Mouse (Mus musculus) MEL (cell line): Measurements from ENCODE around the gene Hlcs. TPM values are rescaled to one million over a fixed set of nuclear protein-coding genes. Genes with fewer than 3 reads are reported as not detected.

Experiments
- DNase-seq: peaks from one replicate; pipeline ENCODE4 v3.0.0; 2011; ENCODE audit warnings: low read depth, low spot score
- H3K27ac ChIP-seq: 2 replicates; pipeline ENCODE4 v1.5.1; 2012; ENCODE audit warnings: low read depth, mild to moderate bottlenecking, control low read depth, low read length, moderate library complexity; ENCODE audit not compliant: control insufficient read depth
- H3K27me3 ChIP-seq, 2 experiments: fragments of 150-350 bp in 1 of 2; sonication (generic) in 1 of 2; 2 replicates each; pipeline ENCODE4 v1.6.1; 2012; ENCODE audit warnings: low read length in 2 of 2, mild to moderate bottlenecking in 2 of 2, improper control_type of control experiment in 1 of 2, moderate library complexity in 1 of 2; ENCODE audit not compliant: insufficient read depth in 2 of 2, control insufficient read depth in 1 of 2
- H3K36me3 ChIP-seq, 2 experiments: 2 replicates each; pipeline ENCODE4 v1.6.1; 2012 to 2014; ENCODE audit warnings: low read length in 2 of 2, improper control_type of control experiment in 1 of 2, inconsistent platforms in 1 of 2, mild to moderate bottlenecking in 1 of 2; ENCODE audit not compliant: insufficient read depth in 2 of 2, control insufficient read depth in 1 of 2
- H3K4me1 ChIP-seq, 2 experiments: fragments of 150-350 bp in 1 of 2; sonication (generic) in 1 of 2; 2 replicates each; pipeline ENCODE4 v1.6.1; 2012; ENCODE audit warnings: low read length in 2 of 2, improper control_type of control experiment in 1 of 2, mild to moderate bottlenecking in 1 of 2; ENCODE audit not compliant: insufficient read depth in 2 of 2, control insufficient read depth in 1 of 2
- H3K4me3 ChIP-seq, 2 experiments: fragments of 150-350 bp in 1 of 2; sonication (generic) in 1 of 2; 2 replicates each; pipeline ENCODE4 v1.5.1; 2012; ENCODE audit warnings: low read depth in 2 of 2, low read length in 2 of 2, mild to moderate bottlenecking in 2 of 2, moderate library complexity in 2 of 2, control low read depth in 1 of 2, improper control_type of control experiment in 1 of 2; ENCODE audit not compliant: control insufficient read depth in 1 of 2, insufficient read depth in 1 of 2
- H3K79me2 ChIP-seq: 2 replicates; pipeline ENCODE4 v1.6.1; 2012; ENCODE audit warnings: mild to moderate bottlenecking, low read length, moderate library complexity; ENCODE audit not compliant: control insufficient read depth, poor library complexity, insufficient read depth
- H3K9ac ChIP-seq: 2 replicates; pipeline ENCODE4 v1.6.1; 2012; ENCODE audit warnings: low read depth, mild to moderate bottlenecking, control low read depth, low read length, moderate library complexity; ENCODE audit not compliant: control insufficient read depth, poor library complexity, severe bottlenecking
- H3K9me3 ChIP-seq: fragments of 150-350 bp; sonication (generic); replicated peaks from 2 replicates; pipeline ENCODE4 v1.6.1; 2012; ENCODE audit warnings: mild to moderate bottlenecking, low read length, improper control_type of control experiment, moderate library complexity; ENCODE audit not compliant: insufficient read depth
- BHLHE40 ChIP-seq: IDR thresholded peaks from 2 replicates; pipeline ENCODE4 v1.6.1; 2012; ENCODE audit warnings: low read depth, mild to moderate bottlenecking, inconsistent platforms, low read length, improper control_type of control experiment, borderline replicate concordance
- CHD1 ChIP-seq: IDR thresholded peaks from 2 replicates; pipeline ENCODE4 v1.6.1; 2012; ENCODE audit warnings: low read depth, mild to moderate bottlenecking, inconsistent platforms, low read length, improper control_type of control experiment
- CHD2 ChIP-seq: IDR thresholded peaks from 2 replicates; pipeline ENCODE4 v1.6.1; 2011; ENCODE audit warnings: low read length, improper control_type of control experiment
- EP300 ChIP-seq, 2 experiments: IDR thresholded peaks; 2 replicates each; pipeline ENCODE4 v1.6.1; 2011; ENCODE audit warnings: improper control_type of control experiment in 2 of 2, low read length in 2 of 2, low read depth in 1 of 2, mild to moderate bottlenecking in 1 of 2
- GATA1 ChIP-seq: IDR thresholded peaks from 2 replicates; pipeline ENCODE4 v1.6.1; 2011; ENCODE audit warnings: low read depth, low read length, improper control_type of control experiment
- MEF2A ChIP-seq: IDR thresholded peaks from 2 replicates; pipeline ENCODE4 v1.6.1; 2014; ENCODE audit warnings: low read depth, mild to moderate bottlenecking, inconsistent platforms, low read length, improper control_type of control experiment; ENCODE audit not compliant: poor library complexity, insufficient replicate concordance, severe bottlenecking; ENCODE audit errors: extremely low read depth
- MXI1 ChIP-seq: IDR thresholded peaks from 2 replicates; pipeline ENCODE4 v1.6.1; 2011; ENCODE audit warnings: mild to moderate bottlenecking, low read depth, low read length, improper control_type of control experiment
- MYB ChIP-seq: IDR thresholded peaks from 2 replicates; pipeline ENCODE4 v1.6.1; 2011; ENCODE audit warnings: mild to moderate bottlenecking, low read depth, low read length, improper control_type of control experiment
- MYC ChIP-seq: IDR thresholded peaks from 2 replicates; pipeline ENCODE4 v1.6.1; 2011; ENCODE audit warnings: low read depth, mild to moderate bottlenecking, low read length, improper control_type of control experiment, moderate library complexity
- NELFE ChIP-seq: IDR thresholded peaks from 2 replicates; pipeline ENCODE4 v1.6.1; 2011; ENCODE audit warnings: low read depth, low read length, improper control_type of control experiment
- NRF1 ChIP-seq: IDR thresholded peaks from 2 replicates; pipeline ENCODE4 v1.6.1; 2014; ENCODE audit warnings: low read depth, mild to moderate bottlenecking, inconsistent platforms, low read length, improper control_type of control experiment, moderate library complexity; ENCODE audit not compliant: poor library complexity, insufficient read depth, severe bottlenecking
- POLR2A ChIP-seq, 2 experiments: IDR thresholded peaks; 2 replicates each; pipeline ENCODE4 v1.6.1; 2011 to 2012; ENCODE audit warnings: low read length in 2 of 2, mild to moderate bottlenecking in 2 of 2, control low read depth in 1 of 2, improper control_type of control experiment in 1 of 2, low read depth in 1 of 2, moderate library complexity in 1 of 2; ENCODE audit not compliant: control insufficient read depth in 1 of 2, insufficient read depth in 1 of 2, poor library complexity in 1 of 2
- RAD21 ChIP-seq: IDR thresholded peaks from 2 replicates; pipeline ENCODE4 v1.6.1; 2011; ENCODE audit warnings: mild to moderate bottlenecking, low read depth, low read length, improper control_type of control experiment
- RCOR1 ChIP-seq: IDR thresholded peaks from 2 replicates; pipeline ENCODE4 v1.6.1; 2012; ENCODE audit warnings: low read depth, mild to moderate bottlenecking, inconsistent platforms, low read length, improper control_type of control experiment
- SIN3A ChIP-seq: IDR thresholded peaks from 2 replicates; pipeline ENCODE4 v1.6.1; 2012; ENCODE audit warnings: low read length, improper control_type of control experiment, inconsistent platforms
- UBTF ChIP-seq: IDR thresholded peaks from 2 replicates; pipeline ENCODE4 v1.6.1; 2012; ENCODE audit warnings: low read depth, mild to moderate bottlenecking, inconsistent platforms, low read length, improper control_type of control experiment, moderate library complexity, borderline replicate concordance; ENCODE audit not compliant: insufficient read depth
- ZKSCAN1 ChIP-seq: IDR thresholded peaks from 2 replicates; pipeline ENCODE4 v1.6.1; 2012; ENCODE audit warnings: low read depth, mild to moderate bottlenecking, inconsistent platforms, low read length, improper control_type of control experiment, moderate library complexity
- ZMIZ1 ChIP-seq: IDR thresholded peaks from 2 replicates; pipeline ENCODE4 v1.6.1; 2012; ENCODE audit warnings: low read depth, mild to moderate bottlenecking, inconsistent platforms, low read length, improper control_type of control experiment, moderate library complexity
- polyA plus RNA-seq, 2 experiments: library from polyadenylated mRNA; stranded (reverse) in 1 of 2; unstranded in 1 of 2; fragments of >175 nt in 1 of 2; fragments of >200 nt in 1 of 2; gene quantifications; 2 replicates each; pipeline versions ENCODE4 v1.2.1 to v1.2.4; 2012; ENCODE audit warnings: low replicate concordance in 2 of 2, low read depth in 1 of 2; ENCODE audit not compliant: insufficient read length in 2 of 2, insufficient read depth in 1 of 2, missing spikeins in 1 of 2
- total RNA-seq: library from RNA; depleted of rRNA; stranded (reverse); fragments of 300-350 nt; gene quantifications from 2 replicates; pipeline ENCODE4 v1.2.3, GENCODE M21; 2012

The Hlcs gene
- total and polyA plus RNA-seq, 3 experiments = 3.3 to 6.4 TPM; not detected in 1

GRCm38 (mm10) chr16:94262501-94262900, 50.9 kb downstream of the Hlcs start:
- H3K27me3 ChIP-seq = no peaks in the 10 kb centered on the region
- DNase-seq = no peak
- H3K9me3 ChIP-seq = no peaks in the 10 kb centered on the region
- no peaks in the 10 kb centered on the region for H3K79me2 ChIP-seq
- H3K4me1 ChIP-seq = no peaks in the 10 kb centered on the region
- no peak overlapping the region for H3K9ac ChIP-seq
- no peak overlapping the region for H3K4me3 ChIP-seq
- no peak for TF ChIP-seq POLR2A (IDR thresholded peaks at IDR 0.05; ENCODE audit: control insufficient read depth in 1 of 2, insufficient read depth in 1 of 2, low read depth in 1 of 2, low read length in 2 of 2, poor library complexity in 1 of 2)
- no peak overlapping the region for H3K27ac ChIP-seq
- H3K36me3 ChIP-seq = no peaks in the 10 kb centered on the region

- Histone ChIP-seq H3K4me1 (no peaks in the 10 kb centered on the region), H3K79me2 (no peaks in the 10 kb centered on the region), H3K4me3 (no peak overlapping the region), H3K9me3 (no peaks in the 10 kb centered on the region), H3K9ac (no peak overlapping the region)
- DNase-seq = no peak
- TF ChIP-seq MEF2A (no peak), MXI1 (no peak), UBTF (no peak), CHD1 (no peak), EP300 (IDR thresholded peaks at IDR 0.05; ENCODE audit: low read depth in 1 of 2, low read length in 2 of 2) (no peak), ZKSCAN1 (no peak), GATA1 (no peak), BHLHE40 (no peak), SIN3A (no peak), ZMIZ1 (no peak), MYB (no peak), MYC (no peak), CHD2 (no peak), RAD21 (no peak), RCOR1 (no peak), NELFE (no peak), NRF1 (no peak)
- TF ChIP-seq, all 39 proteins: peak for 0
- Histone ChIP-seq H3K36me3 (no peaks in the 10 kb centered on the region), H3K27me3 (no peaks in the 10 kb centered on the region), H3K27ac (no peak overlapping the region)
Observed at GRCm38 (mm10) chr16:94260938-94261630, 52.3 kb downstream of the Hlcs start.
